Mouse (Mus musculus) B cell, adult 2 months (primary cell): ENCODE measurements around the gene Psmb6.

Experiments used
- DNase-seq, 2 experiments: peaks; one replicate each; pipeline ENCODE4 v3.0.0; 2022

Gene Psmb6

DNA sequence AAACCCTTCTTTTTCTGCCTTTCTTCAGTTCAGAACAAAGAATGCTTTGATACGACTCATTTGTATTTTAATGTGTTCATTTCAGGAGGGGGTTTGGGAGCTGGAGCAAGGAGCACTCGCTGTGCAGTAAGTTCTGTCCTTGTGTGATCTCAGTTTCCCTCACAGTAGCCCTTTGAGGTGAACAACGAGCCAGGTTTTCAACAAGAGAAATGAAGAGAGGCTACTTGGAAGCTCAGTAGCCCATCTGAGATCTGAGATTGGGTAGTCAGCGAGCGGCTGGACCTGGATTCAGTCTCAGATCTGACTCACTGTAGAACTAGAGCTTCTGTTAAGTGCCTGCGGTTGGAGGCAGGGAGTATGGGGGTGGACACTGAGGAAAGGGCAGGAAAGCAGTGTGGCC is 48.7 kb downstream of the Psmb6 start:
- no peak for DNase-seq

DNA sequence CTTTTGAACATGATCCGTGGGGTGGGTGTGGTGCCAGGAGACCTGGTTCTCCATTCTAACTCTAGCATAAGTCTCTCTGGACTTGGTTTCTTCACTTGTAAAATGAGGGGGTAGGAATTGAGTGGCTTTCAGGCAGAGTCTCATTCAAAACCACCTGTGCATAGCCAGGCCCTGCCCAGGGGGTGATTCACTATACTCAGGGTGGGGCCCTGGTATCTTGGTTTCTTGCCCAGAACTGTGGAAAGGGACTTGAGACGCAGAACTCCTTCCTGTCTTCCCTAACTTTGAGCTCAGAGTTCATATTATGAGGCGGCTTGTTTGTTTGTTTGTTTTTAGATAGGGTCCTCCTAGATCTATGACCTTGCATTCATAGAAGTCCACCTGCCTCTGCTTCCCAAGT is 52.0 kb downstream of the Psmb6 start:
- no peak for DNase-seq
